Mouse (Mus musculus) MEL (cell line): Measurements from ENCODE around the gene Arhgef25. TPM values are rescaled to one million over a fixed set of nuclear protein-coding genes. Genes with fewer than 3 reads are reported as not detected.

Source experiments
- DNase-seq: peaks from one replicate; pipeline ENCODE4 v3.0.0; 2011; ENCODE audit warnings: low read depth, low spot score
- H3K27ac ChIP-seq: 2 replicates; pipeline ENCODE4 v1.5.1; 2012; ENCODE audit warnings: low read depth, mild to moderate bottlenecking, control low read depth, low read length, moderate library complexity; ENCODE audit not compliant: control insufficient read depth
- H3K27me3 ChIP-seq, 2 experiments: fragments of 150-350 bp in 1 of 2; sonication (generic) in 1 of 2; 2 replicates each; pipeline ENCODE4 v1.6.1; 2012; ENCODE audit warnings: low read length in 2 of 2, mild to moderate bottlenecking in 2 of 2, improper control_type of control experiment in 1 of 2, moderate library complexity in 1 of 2; ENCODE audit not compliant: insufficient read depth in 2 of 2, control insufficient read depth in 1 of 2
- H3K36me3 ChIP-seq, 2 experiments: 2 replicates each; pipeline ENCODE4 v1.6.1; 2012 to 2014; ENCODE audit warnings: low read length in 2 of 2, improper control_type of control experiment in 1 of 2, inconsistent platforms in 1 of 2, mild to moderate bottlenecking in 1 of 2; ENCODE audit not compliant: insufficient read depth in 2 of 2, control insufficient read depth in 1 of 2
- H3K4me1 ChIP-seq, 2 experiments: fragments of 150-350 bp in 1 of 2; sonication (generic) in 1 of 2; 2 replicates each; pipeline ENCODE4 v1.6.1; 2012; ENCODE audit warnings: low read length in 2 of 2, improper control_type of control experiment in 1 of 2, mild to moderate bottlenecking in 1 of 2; ENCODE audit not compliant: insufficient read depth in 2 of 2, control insufficient read depth in 1 of 2
- H3K4me3 ChIP-seq, 2 experiments: fragments of 150-350 bp in 1 of 2; sonication (generic) in 1 of 2; 2 replicates each; pipeline ENCODE4 v1.5.1; 2012; ENCODE audit warnings: low read depth in 2 of 2, low read length in 2 of 2, mild to moderate bottlenecking in 2 of 2, moderate library complexity in 2 of 2, control low read depth in 1 of 2, improper control_type of control experiment in 1 of 2; ENCODE audit not compliant: control insufficient read depth in 1 of 2, insufficient read depth in 1 of 2
- H3K79me2 ChIP-seq: 2 replicates; pipeline ENCODE4 v1.6.1; 2012; ENCODE audit warnings: mild to moderate bottlenecking, low read length, moderate library complexity; ENCODE audit not compliant: control insufficient read depth, poor library complexity, insufficient read depth
- H3K9ac ChIP-seq: 2 replicates; pipeline ENCODE4 v1.6.1; 2012; ENCODE audit warnings: low read depth, mild to moderate bottlenecking, control low read depth, low read length, moderate library complexity; ENCODE audit not compliant: control insufficient read depth, poor library complexity, severe bottlenecking
- H3K9me3 ChIP-seq: fragments of 150-350 bp; sonication (generic); replicated peaks from 2 replicates; pipeline ENCODE4 v1.6.1; 2012; ENCODE audit warnings: mild to moderate bottlenecking, low read length, improper control_type of control experiment, moderate library complexity; ENCODE audit not compliant: insufficient read depth
- CHD1 ChIP-seq: IDR thresholded peaks from 2 replicates; pipeline ENCODE4 v1.6.1; 2012; ENCODE audit warnings: low read depth, mild to moderate bottlenecking, inconsistent platforms, low read length, improper control_type of control experiment
- CTCF ChIP-seq, 3 experiments: IDR thresholded peaks in 2 of 3; conservative IDR thresholded peaks in 1 of 3; 2 replicates each; pipeline ENCODE4 v1.5.1; 2011 to 2012; ENCODE audit warnings: low read length in 3 of 3, low read depth in 2 of 3, mild to moderate bottlenecking in 2 of 3, improper control_type of control experiment in 1 of 3, inconsistent platforms in 1 of 3, mixed read lengths in 1 of 3, moderate library complexity in 1 of 3; ENCODE audit not compliant: control insufficient read depth in 1 of 3, insufficient read depth in 1 of 3, poor library complexity in 1 of 3, severe bottlenecking in 1 of 3
- EP300 ChIP-seq, 2 experiments: IDR thresholded peaks; 2 replicates each; pipeline ENCODE4 v1.6.1; 2011; ENCODE audit warnings: improper control_type of control experiment in 2 of 2, low read length in 2 of 2, low read depth in 1 of 2, mild to moderate bottlenecking in 1 of 2
- JUND ChIP-seq: IDR thresholded peaks from 2 replicates; pipeline ENCODE4 v1.6.1; 2011; ENCODE audit warnings: low read depth, mild to moderate bottlenecking, improper control_type of control experiment, low read length
- MAX ChIP-seq: IDR thresholded peaks from 2 replicates; pipeline ENCODE4 v1.6.1; 2011; ENCODE audit warnings: low read length, improper control_type of control experiment
- MEF2A ChIP-seq: IDR thresholded peaks from 2 replicates; pipeline ENCODE4 v1.6.1; 2014; ENCODE audit warnings: low read depth, mild to moderate bottlenecking, inconsistent platforms, low read length, improper control_type of control experiment; ENCODE audit not compliant: poor library complexity, insufficient replicate concordance, severe bottlenecking; ENCODE audit errors: extremely low read depth
- MXI1 ChIP-seq: IDR thresholded peaks from 2 replicates; pipeline ENCODE4 v1.6.1; 2011; ENCODE audit warnings: mild to moderate bottlenecking, low read depth, low read length, improper control_type of control experiment
- MYC ChIP-seq: IDR thresholded peaks from 2 replicates; pipeline ENCODE4 v1.6.1; 2011; ENCODE audit warnings: low read depth, mild to moderate bottlenecking, low read length, improper control_type of control experiment, moderate library complexity
- NELFE ChIP-seq: IDR thresholded peaks from 2 replicates; pipeline ENCODE4 v1.6.1; 2011; ENCODE audit warnings: low read depth, low read length, improper control_type of control experiment
- POLR2AphosphoS2 ChIP-seq: IDR thresholded peaks from 2 replicates; pipeline ENCODE4 v1.6.1; 2011; ENCODE audit warnings: low read length, improper control_type of control experiment
- POLR2AphosphoS5 ChIP-seq: IDR thresholded peaks from 2 replicates; pipeline ENCODE4 v1.6.1; 2012; ENCODE audit warnings: low read depth, borderline replicate concordance, mild to moderate bottlenecking, inconsistent platforms, low read length, moderate library complexity, mixed read lengths
- RAD21 ChIP-seq: IDR thresholded peaks from 2 replicates; pipeline ENCODE4 v1.6.1; 2011; ENCODE audit warnings: mild to moderate bottlenecking, low read depth, low read length, improper control_type of control experiment
- RCOR1 ChIP-seq: IDR thresholded peaks from 2 replicates; pipeline ENCODE4 v1.6.1; 2012; ENCODE audit warnings: low read depth, mild to moderate bottlenecking, inconsistent platforms, low read length, improper control_type of control experiment
- SMC3 ChIP-seq: IDR thresholded peaks from 2 replicates; pipeline ENCODE4 v1.6.1; 2011; ENCODE audit warnings: low read depth, low read length, improper control_type of control experiment
- TBP ChIP-seq: IDR thresholded peaks from 2 replicates; pipeline ENCODE4 v1.8.0; 2011; ENCODE audit warnings: low read depth, low read length, improper control_type of control experiment
- UBTF ChIP-seq: IDR thresholded peaks from 2 replicates; pipeline ENCODE4 v1.6.1; 2012; ENCODE audit warnings: low read depth, mild to moderate bottlenecking, inconsistent platforms, low read length, improper control_type of control experiment, moderate library complexity, borderline replicate concordance; ENCODE audit not compliant: insufficient read depth
- USF2 ChIP-seq, 2 experiments: IDR thresholded peaks; 2 replicates each; pipeline ENCODE4 v1.6.1; 2011 to 2012; ENCODE audit warnings: improper control_type of control experiment in 2 of 2, low read length in 2 of 2, borderline replicate concordance in 1 of 2, inconsistent platforms in 1 of 2, low read depth in 1 of 2, mild to moderate bottlenecking in 1 of 2; ENCODE audit not compliant: insufficient read depth in 1 of 2
- ZC3H11A ChIP-seq: IDR thresholded peaks from 2 replicates; pipeline ENCODE4 v1.6.1; 2012; ENCODE audit warnings: low read depth, mild to moderate bottlenecking, inconsistent platforms, low read length, improper control_type of control experiment
- ZKSCAN1 ChIP-seq: IDR thresholded peaks from 2 replicates; pipeline ENCODE4 v1.6.1; 2012; ENCODE audit warnings: low read depth, mild to moderate bottlenecking, inconsistent platforms, low read length, improper control_type of control experiment, moderate library complexity
- ZMIZ1 ChIP-seq: IDR thresholded peaks from 2 replicates; pipeline ENCODE4 v1.6.1; 2012; ENCODE audit warnings: low read depth, mild to moderate bottlenecking, inconsistent platforms, low read length, improper control_type of control experiment, moderate library complexity
- ZNF384 ChIP-seq: IDR thresholded peaks from 2 replicates; pipeline ENCODE4 v1.6.1; 2012; ENCODE audit warnings: low read depth, mild to moderate bottlenecking, inconsistent platforms, low read length, improper control_type of control experiment
- polyA plus RNA-seq, 2 experiments: library from polyadenylated mRNA; stranded (reverse) in 1 of 2; unstranded in 1 of 2; fragments of >175 nt in 1 of 2; fragments of >200 nt in 1 of 2; gene quantifications; 2 replicates each; pipeline versions ENCODE4 v1.2.1 to v1.2.4; 2012; ENCODE audit warnings: low replicate concordance in 2 of 2, low read depth in 1 of 2; ENCODE audit not compliant: insufficient read length in 2 of 2, insufficient read depth in 1 of 2, missing spikeins in 1 of 2
- total RNA-seq: library from RNA; depleted of rRNA; stranded (reverse); fragments of 300-350 nt; gene quantifications from 2 replicates; pipeline ENCODE4 v1.2.3, GENCODE M21; 2012

The Arhgef25 gene
- total and polyA plus RNA-seq, 3 experiments = 16.9 to 44.6 TPM; not detected in 1

DNA sequence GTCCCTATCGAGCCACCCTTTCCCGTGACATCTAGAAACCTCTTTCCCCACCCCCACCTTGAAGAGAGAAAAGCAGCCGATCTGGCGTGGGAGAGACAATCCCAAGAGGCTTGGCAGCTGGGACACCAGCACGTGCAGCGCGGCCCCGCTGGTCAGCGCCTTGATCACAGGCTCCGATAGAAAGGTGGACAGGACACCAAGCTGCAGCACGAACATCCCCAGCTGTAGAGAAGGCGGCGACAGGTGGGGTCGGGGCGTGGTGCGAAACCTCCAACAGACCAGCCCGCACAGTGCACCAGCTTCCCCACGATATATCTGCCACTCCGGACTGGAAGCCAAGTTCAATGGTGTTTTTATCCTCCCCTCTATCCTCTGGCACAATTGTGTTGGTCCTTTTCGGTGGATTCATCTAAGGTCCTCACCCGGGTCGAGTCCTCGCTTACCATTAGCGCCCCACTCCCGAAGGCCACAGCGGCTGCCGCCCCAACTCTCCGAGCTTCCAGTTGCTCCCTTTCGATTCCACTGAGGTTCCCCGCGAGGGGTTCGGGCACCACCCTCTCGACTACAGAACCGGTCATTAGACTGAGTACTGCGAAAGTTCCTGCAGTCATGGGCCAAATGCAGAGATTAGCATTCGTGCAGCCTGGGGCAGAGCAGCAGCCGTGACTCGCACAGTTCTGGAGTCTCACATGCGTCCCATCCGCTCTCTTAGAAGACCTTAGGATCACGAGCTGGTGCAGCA lies 11.4 kb downstream of the Arhgef25 start:
- no peak overlapping the region for H3K4me3 ChIP-seq
- TF ChIP-seq ZNF384 (no peak), MEF2A (no peak), UBTF (no peak), CHD1 (no peak), SMC3 (no peak), MYC (no peak), POLR2AphosphoS5 (no peak), ZKSCAN1 (no peak), RAD21 (no peak), MXI1 (no peak), POLR2AphosphoS2 (no peak), NELFE (no peak), EP300 (IDR thresholded peaks at IDR 0.05; ENCODE audit: low read depth in 1 of 2, low read length in 2 of 2) (no peak), ZMIZ1 (no peak)
- no peak overlapping the region for H3K9ac ChIP-seq
- H3K27ac ChIP-seq = no peak overlapping the region
- H3K9me3 ChIP-seq = no peaks in the 10 kb centered on the region
- H3K27me3 ChIP-seq = no peaks in the 10 kb centered on the region
- peaks cover 0 to 4% of the 10 kb centered on the region in 2 experiments; a peak in 2 of 4 replicates for H3K36me3 ChIP-seq
- peaks cover 0 to 15% of the 10 kb centered on the region in 2 experiments; a peak in 3 of 4 replicates for H3K4me1 ChIP-seq
- no peak for DNase-seq
- no peaks in the 10 kb centered on the region for H3K79me2 ChIP-seq

DNA sequence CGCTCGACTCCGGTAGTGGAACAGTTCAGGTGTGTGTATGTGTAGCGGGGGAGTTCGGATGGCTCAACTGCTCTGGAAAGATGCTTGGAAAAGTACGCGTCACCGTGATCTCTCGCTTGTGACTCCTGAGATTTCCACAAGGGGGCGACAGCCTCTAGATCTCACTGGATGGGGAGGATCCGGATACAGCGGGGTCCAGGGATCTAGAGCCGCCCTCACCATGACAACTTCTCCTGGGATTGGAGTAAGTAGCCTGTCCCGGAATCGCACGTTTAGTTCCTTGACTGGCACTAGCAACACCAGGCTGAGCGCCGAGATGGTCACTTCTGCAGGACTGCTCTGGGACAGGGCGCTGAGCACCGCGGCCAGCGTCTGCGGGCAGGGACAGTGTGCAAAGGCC lies 12.2 kb downstream of the Arhgef25 start:
- H3K9me3 ChIP-seq = no peaks in the 10 kb centered on the region
- no peaks in the 10 kb centered on the region for H3K79me2 ChIP-seq
- no peak overlapping the region for H3K27ac ChIP-seq
- peaks cover 0 to 4% of the 10 kb centered on the region in 2 experiments; a peak in 2 of 4 replicates for H3K36me3 ChIP-seq
- no peak overlapping the region for H3K4me3 ChIP-seq
- H3K27me3 ChIP-seq = no peaks in the 10 kb centered on the region
- no peak for DNase-seq
- no peak overlapping the region for H3K9ac ChIP-seq
- H3K4me1 ChIP-seq = peaks cover 0 to 15% of the 10 kb centered on the region in 2 experiments; a peak in 3 of 4 replicates
- no peak for TF ChIP-seq MYC
- no peak for TF ChIP-seq ZC3H11A
- peak; percentile 62 for TF ChIP-seq SMC3
- no peak for TF ChIP-seq RCOR1
- TF ChIP-seq RAD21 = peak; percentile 35
- no peak for TF ChIP-seq JUND
- no peak for TF ChIP-seq UBTF
- TF ChIP-seq TBP = no peak
- TF ChIP-seq CTCF (IDR thresholded peaks at IDR 0.05 in 2 of 3, conservative IDR thresholded peaks at IDR 0.05 in 1 of 3; ENCODE audit: control insufficient read depth in 1 of 3, insufficient read depth in 1 of 3, low read depth in 2 of 3, low read length in 3 of 3, poor library complexity in 1 of 3, severe bottlenecking in 1 of 3) = peak; percentile 41 to 60 (median 52)
- TF ChIP-seq MAX = no peak
- TF ChIP-seq USF2 (IDR thresholded peaks at IDR 0.05; ENCODE audit: borderline replicate concordance in 1 of 2, insufficient read depth in 1 of 2, low read depth in 1 of 2, low read length in 2 of 2) = no peak
